ENCODE assay signal across 9 mouse cellular contexts in genomic region chr6:47244642-47245041, GRCm38 (mm10).
DNase-seq lines count a peak whose midpoint lies in the region; ATAC-seq and TF ChIP-seq lines count a peak whose summit lies in the region.
"Had no signal": no experiment of that assay in that cellular context is flagged by ENCODE, and none has a peak within 500 bp of the region (broad histone marks: within the 10 kb centered on the region; RNA-seq: fewer than 3 reads in every experiment).

No protein-coding gene starts in this region.

- H3K27me3 ChIP-seq in lung, embryonic 15.5 days, result no peaks in the 10 kb centered on the region
- H3K27me3 ChIP-seq in forebrain, postnatal 0 days (ENCODE audit: insufficient read depth, low read length), result no peaks in the 10 kb centered on the region
- H3K27me3 ChIP-seq in limb, embryonic 15.5 days, result no peaks in the 10 kb centered on the region
- H3K27me3 ChIP-seq in stomach, embryonic 16.5 days (ENCODE audit: control insufficient read depth, insufficient read depth, low read length), result no peaks in the 10 kb centered on the region

- no peak overlapping the region for H3K9ac ChIP-seq in lung, embryonic 15.5 days
- peak overlapping the region; percentile 57 for H3K9ac ChIP-seq in forebrain, postnatal 0 days
- H3K9ac ChIP-seq in limb, embryonic 15.5 days, result no peak overlapping the region
- no peak overlapping the region for H3K9ac ChIP-seq in stomach, embryonic 16.5 days (ENCODE audit: low read length)

- H3K4me1 ChIP-seq in lung, embryonic 15.5 days, result peaks cover 5% of the 10 kb centered on the region; the same call in 1 of the 2 replicates
- H3K4me1 ChIP-seq in forebrain, postnatal 0 days (ENCODE audit: insufficient read depth), result 0 out of 2 replicates have a peak, but pooled peaks cover 4% of the 10 kb centered on the region
- peaks cover 8% of the 10 kb centered on the region; the same call in 1 of the 2 replicates for H3K4me1 ChIP-seq in limb, embryonic 15.5 days
- peaks cover 9% of the 10 kb centered on the region for H3K4me1 ChIP-seq in stomach, embryonic 16.5 days (ENCODE audit: control insufficient read depth, insufficient read depth, low read length)

- TF ChIP-seq CTCF in forebrain, postnatal 0 days (IDR thresholded peaks at IDR 0.05; ENCODE audit: low read depth), result no peak

- H3K27ac ChIP-seq in lung, embryonic 15.5 days, result no peak overlapping the region
- H3K27ac ChIP-seq in forebrain, postnatal 0 days (ENCODE audit: low read depth, low read length), result peak overlapping the region; percentile 74
- H3K27ac ChIP-seq in limb, embryonic 15.5 days, result no peak overlapping the region
- H3K27ac ChIP-seq in stomach, embryonic 16.5 days (ENCODE audit: low read length), result no peak overlapping the region

- H3K4me2 ChIP-seq in lung, embryonic 15.5 days, result peak overlapping the region; percentile 33
- peak overlapping the region; percentile 48 for H3K4me2 ChIP-seq in forebrain, postnatal 0 days (ENCODE audit: low read depth)
- H3K4me2 ChIP-seq in limb, embryonic 15.5 days, result peak overlapping the region; percentile 21; the same call in 1 of the 2 replicates
- peak overlapping the region; percentile 35; the same call in 1 of the 2 replicates for H3K4me2 ChIP-seq in stomach, embryonic 16.5 days (ENCODE audit: low read depth, low read length)

- no peaks in the 10 kb centered on the region for H3K36me3 ChIP-seq in lung, embryonic 15.5 days
- no peaks in the 10 kb centered on the region for H3K36me3 ChIP-seq in forebrain, postnatal 0 days (ENCODE audit: insufficient read depth)
- no peaks in the 10 kb centered on the region for H3K36me3 ChIP-seq in limb, embryonic 15.5 days
- no peaks in the 10 kb centered on the region for H3K36me3 ChIP-seq in stomach, embryonic 16.5 days (ENCODE audit: control insufficient read depth, insufficient read depth, low read length)

- WGBS in lung, embryonic 15.5 days, result 26% methylated on average over 7 of the region's 7 CpGs
- WGBS in forebrain, postnatal 0 days, result 2% methylated on average over 7 of the region's 7 CpGs
- 31% methylated on average over 7 of the region's 7 CpGs for WGBS in limb, embryonic 15.5 days
- WGBS in stomach, embryonic 16.5 days, result 28% methylated on average over 7 of the region's 7 CpGs

- ATAC-seq in lung, embryonic 15.5 days (ENCODE audit: borderline replicate concordance, extremely low read depth, low FRiP score, low TSS enrichment), result no peak
- ATAC-seq in forebrain, postnatal 0 days, result peak; percentile 81
- ATAC-seq in limb, embryonic 15.5 days (ENCODE audit: insufficient number of reproducible peaks, low FRiP score, low TSS enrichment, low read depth), result no peak
- 0 out of 2 replicates have a peak, but pooled peaks have one; percentile 51 for ATAC-seq in stomach, embryonic 16.5 days (ENCODE audit: insufficient read depth, low FRiP score)

- peak overlapping the region; percentile 12; the same call in 1 of the 2 replicates for H3K4me3 ChIP-seq in lung, embryonic 15.5 days
- peak overlapping the region; percentile 43 for H3K4me3 ChIP-seq in forebrain, postnatal 0 days (ENCODE audit: low read depth, low read length)
- H3K4me3 ChIP-seq in limb, embryonic 15.5 days, result no peak overlapping the region
- H3K4me3 ChIP-seq in stomach, embryonic 16.5 days (replicated peaks; ENCODE audit: low read length), result peak overlapping the region; percentile 18

- DNase-seq in lung, postnatal 14 days, result no peak
- DNase-seq in forebrain, postnatal 0 days, result no peak
- DNase-seq in cerebellum, adult 11-12 months, result no peak
- no peak for DNase-seq in thymus, postnatal 36 days
- DNase-seq: cerebellum, adult 18-20 months; left cerebral cortex, postnatal 4 days had no signal

- no peaks in the 10 kb centered on the region for H3K9me3 ChIP-seq in lung, embryonic 15.5 days
- H3K9me3 ChIP-seq in forebrain, postnatal 0 days (ENCODE audit: low read length), result no peaks in the 10 kb centered on the region
- no peaks in the 10 kb centered on the region for H3K9me3 ChIP-seq in limb, embryonic 15.5 days
- no peaks in the 10 kb centered on the region for H3K9me3 ChIP-seq in stomach, embryonic 16.5 days (replicated peaks; ENCODE audit: control insufficient read depth, low read length)

Comparison
In these comparisons a context has a peak if more than half of its experiments do, and no peak if none do; other contexts are left out.
1. ATAC-seq: peak in forebrain, postnatal 0 days (single experiment) and stomach, embryonic 16.5 days (single experiment); none in lung, embryonic 15.5 days (single experiment) and limb, embryonic 15.5 days (single experiment).
2. Peak in every context shown above with its lines, with median percentiles within 50 percentile points of each other: H3K4me2 ChIP-seq.